Mouse (Mus musculus) thymus, adult 2 months (tissue): Measurements from ENCODE around the gene Omg. TPM values are rescaled to one million over a fixed set of nuclear protein-coding genes. Genes with fewer than 3 reads are reported as not detected.

Source experiments
- DNase-seq: peaks from one replicate; pipeline ENCODE4 v3.0.0; 2021
- H3K27ac ChIP-seq: fragments of 200-500 bp; 2 replicates; pipeline ENCODE4 v1.5.1; 2012; ENCODE audit warnings: low read length, control low read depth; ENCODE audit not compliant: control insufficient read depth, insufficient read depth
- H3K27me3 ChIP-seq: fragments of 200-500 bp; 2 replicates; pipeline ENCODE4 v1.6.1; 2012; ENCODE audit warnings: mild to moderate bottlenecking, low read length, moderate library complexity, mixed read lengths; ENCODE audit not compliant: control insufficient read depth, insufficient read depth
- H3K36me3 ChIP-seq: fragments of 200-500 bp; 2 replicates; pipeline ENCODE4 v1.6.1; 2012; ENCODE audit warnings: mild to moderate bottlenecking, low read length, moderate library complexity; ENCODE audit not compliant: control insufficient read depth, insufficient read depth
- H3K4me1 ChIP-seq: fragments of 200-500 bp; replicated peaks from 2 replicates; pipeline ENCODE4 v1.6.1; 2012; ENCODE audit warnings: low read length; ENCODE audit not compliant: control insufficient read depth, insufficient read depth
- H3K4me3 ChIP-seq: fragments of 200-500 bp; 2 replicates; pipeline ENCODE4 v1.5.1; 2012; ENCODE audit warnings: mild to moderate bottlenecking, low read length, control low read depth, moderate library complexity; ENCODE audit not compliant: control insufficient read depth, insufficient read depth
- CTCF ChIP-seq: fragments of 200-500 bp; IDR thresholded peaks from 2 replicates; pipeline ENCODE4 v1.5.1; 2012; ENCODE audit warnings: mild to moderate bottlenecking, control low read depth, low read length, moderate library complexity, borderline replicate concordance; ENCODE audit not compliant: control insufficient read depth, poor library complexity, insufficient read depth; ENCODE audit errors: extremely low read depth
- POLR2A ChIP-seq: fragments of 200-500 bp; IDR thresholded peaks from 2 replicates; pipeline ENCODE4 v1.6.1; 2012; ENCODE audit warnings: mild to moderate bottlenecking, low read length, control low read depth, moderate library complexity; ENCODE audit not compliant: control insufficient read depth, poor library complexity, insufficient read depth; ENCODE audit errors: extremely low read depth
- WGBS: fragments of 180-500 bp; shearing (Covaris S2); methylation state at CpG from one replicate; pipeline ENCODE4 v1.1.7; 2018; 5-methylcytosine and 5-hydroxymethylcytosine counted together
- polyA plus RNA-seq: library from polyadenylated mRNA; depleted of rRNA; stranded (reverse); fragments of >200 nt; gene quantifications from 2 replicates; pipeline ENCODE4 v1.2.3, GENCODE M21; 2012

Omg gene
- polyA plus RNA-seq, 1 experiment, result 0.23 TPM

DNA sequence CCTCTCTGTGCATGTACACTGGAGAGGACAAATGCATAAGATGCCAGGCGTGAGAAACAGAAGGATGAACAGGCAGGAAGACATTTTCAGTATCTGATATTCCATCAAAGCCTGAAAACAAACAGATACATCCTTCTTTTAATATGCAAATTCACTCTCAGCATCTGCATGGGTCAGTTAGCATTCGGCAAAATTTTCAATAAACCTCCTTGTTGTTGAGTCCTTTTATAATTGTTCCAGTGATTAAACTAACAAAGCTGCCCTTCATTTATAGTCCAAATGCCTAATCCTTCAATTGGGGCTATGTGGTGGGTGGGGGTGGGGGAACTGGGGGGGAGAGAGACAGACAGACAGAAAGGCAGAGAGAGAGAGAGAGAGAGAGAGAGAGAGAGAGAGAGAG, 967 bp downstream of the Omg start:
- H3K27ac ChIP-seq, result no peak overlapping the region
- H3K27me3 ChIP-seq, result no peaks in the 10 kb centered on the region
- H3K4me3 ChIP-seq, result no peak overlapping the region
- 92% methylated on average over 2 of the region's 2 CpGs for WGBS
- no peaks in the 10 kb centered on the region for H3K36me3 ChIP-seq
- H3K4me1 ChIP-seq, result no peaks in the 10 kb centered on the region
- TF ChIP-seq CTCF (no peak), POLR2A (no peak)
- no peak for DNase-seq

DNA sequence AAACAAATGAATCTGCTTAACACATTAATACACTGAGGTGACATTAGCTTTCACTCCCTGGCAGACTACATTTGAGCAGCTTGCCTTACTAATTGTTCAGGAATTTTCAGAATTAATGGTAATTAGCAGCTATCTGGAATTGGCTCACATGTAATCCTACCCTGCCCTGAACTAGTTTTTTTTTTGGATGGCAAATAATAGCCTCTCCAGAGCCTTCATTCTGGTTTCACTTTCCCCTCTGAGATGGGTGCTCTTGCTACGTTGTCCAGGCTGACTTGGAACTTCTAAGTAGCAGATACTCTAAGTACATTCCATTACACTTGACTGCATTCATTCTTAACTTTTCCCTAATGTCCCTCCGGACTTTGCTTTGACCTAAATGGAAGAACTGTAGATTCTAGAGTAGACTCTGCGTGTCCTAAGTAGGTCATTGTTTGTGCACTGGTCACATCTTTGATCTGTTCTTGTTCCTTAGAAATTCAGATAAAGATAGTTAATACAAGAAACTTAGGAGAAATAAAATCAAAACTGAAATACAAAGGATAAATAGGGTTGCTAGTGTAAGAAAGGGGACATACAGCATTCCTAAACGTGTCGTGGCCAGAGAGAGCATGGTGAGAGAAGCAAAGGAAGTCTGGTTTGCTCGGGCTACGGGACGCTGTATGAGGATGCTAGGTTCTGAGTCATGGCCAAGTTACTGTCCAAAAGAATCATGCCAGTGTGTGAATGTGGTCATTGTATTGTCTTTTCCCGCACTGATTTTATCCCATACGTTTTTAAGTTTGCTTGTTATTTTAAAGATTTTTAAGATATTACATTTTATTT, 8.7 kb downstream of the Omg start:
- DNase-seq, result no peak
- Histone ChIP-seq H3K4me1 (no peaks in the 10 kb centered on the region), H3K27ac (no peak overlapping the region), H3K27me3 (no peaks in the 10 kb centered on the region), H3K36me3 (no peaks in the 10 kb centered on the region), H3K4me3 (no peak overlapping the region)
- TF ChIP-seq POLR2A, result no peak
- WGBS, result 74% methylated on average over 10 of the region's 10 CpGs

DNA sequence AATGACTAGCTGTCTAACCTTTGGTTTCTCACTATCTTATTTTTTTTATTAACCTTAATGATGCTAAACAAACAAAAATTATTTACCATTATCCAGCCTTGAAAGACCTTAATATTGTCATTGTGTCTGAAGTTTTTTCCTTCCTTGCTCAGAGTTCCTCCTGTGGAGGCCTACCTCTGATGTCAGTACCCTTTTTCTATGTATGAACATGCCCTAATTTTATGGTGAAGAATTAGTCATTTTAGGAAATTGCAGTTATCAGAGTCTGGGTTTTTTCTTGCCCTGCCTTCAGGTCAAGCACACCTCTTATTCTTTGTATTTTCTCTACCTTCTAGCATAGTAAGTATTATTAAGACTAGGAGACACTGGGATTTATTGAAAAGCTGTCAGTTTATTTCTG, 19.2 kb downstream of the Omg start:
- no peak for TF ChIP-seq POLR2A
- no peak for TF ChIP-seq CTCF
- no peaks in the 10 kb centered on the region for H3K27me3 ChIP-seq
- H3K27ac ChIP-seq, result no peak overlapping the region
- no peak overlapping the region for H3K4me3 ChIP-seq
- no peak for DNase-seq
- H3K36me3 ChIP-seq, result peaks cover 4% of the 10 kb centered on the region; the same call in 1 of the 2 replicates
- H3K4me1 ChIP-seq, result 0 out of 2 replicates have a peak, but pooled peaks cover 2% of the 10 kb centered on the region

DNA sequence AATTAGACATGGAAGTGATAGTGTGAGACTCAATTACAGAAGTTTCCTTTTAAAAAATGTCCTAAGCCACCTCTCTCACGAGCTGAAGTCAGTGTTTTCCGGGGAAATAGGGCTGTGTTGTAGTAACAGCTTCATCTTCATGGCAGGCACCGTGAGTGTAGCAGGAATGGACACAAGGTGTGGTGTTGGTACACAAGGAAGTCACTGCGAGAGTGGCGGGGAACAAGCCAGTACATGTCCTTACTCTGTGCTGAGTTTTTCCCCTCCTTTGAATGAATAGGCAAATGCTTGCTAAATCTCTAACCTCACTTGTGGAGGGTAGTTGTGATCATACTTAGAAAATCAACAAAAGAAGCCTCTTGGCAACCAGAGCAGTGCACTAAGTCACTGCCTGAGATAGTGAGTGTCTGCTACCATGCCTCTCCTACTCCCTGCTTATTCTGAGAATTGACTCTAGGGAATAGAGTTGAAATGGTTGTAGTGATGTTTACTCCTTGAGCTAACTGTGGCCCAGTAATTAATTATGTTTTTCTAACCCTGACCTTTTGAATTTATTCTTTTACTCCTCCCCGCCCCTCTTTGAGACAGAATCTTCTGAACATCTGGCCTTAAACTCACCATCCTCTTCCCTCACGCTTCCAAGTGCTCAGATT, 19.9 kb downstream of the Omg start:
- H3K4me3 ChIP-seq, result no peak overlapping the region
- H3K4me1 ChIP-seq, result 0 out of 2 replicates have a peak, but pooled peaks cover 2% of the 10 kb centered on the region
- H3K36me3 ChIP-seq, result peaks cover 4% of the 10 kb centered on the region; the same call in 1 of the 2 replicates
- H3K27ac ChIP-seq, result no peak overlapping the region
- DNase-seq, result no peak
- 94% methylated on average over 7 of the region's 7 CpGs for WGBS
- TF ChIP-seq CTCF (no peak), POLR2A (no peak)
- H3K27me3 ChIP-seq, result no peaks in the 10 kb centered on the region

DNA sequence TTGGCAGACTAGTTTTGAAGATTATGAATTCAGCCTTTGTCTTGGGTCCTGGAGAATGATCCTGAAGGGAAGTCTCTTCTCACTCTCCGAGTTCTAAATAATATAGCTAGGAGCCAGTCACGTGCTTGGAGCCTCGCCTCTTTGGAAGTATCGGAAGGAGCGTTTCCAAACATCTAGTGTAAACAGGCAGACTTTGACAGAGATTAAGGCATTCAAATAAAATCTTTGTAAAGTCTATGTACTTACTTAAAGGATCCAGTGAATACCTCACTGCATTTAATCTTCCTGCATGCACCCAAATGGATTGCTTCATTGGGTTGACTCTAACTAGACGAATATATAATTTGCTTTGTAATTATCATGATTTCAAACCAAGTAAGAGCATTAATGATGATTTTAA, 20.5 kb downstream of the Omg start:
- no peak for TF ChIP-seq CTCF
- TF ChIP-seq POLR2A, result no peak
- Histone ChIP-seq H3K27ac (no peak overlapping the region), H3K4me1 (0 out of 2 replicates have a peak, but pooled peaks cover 2% of the 10 kb centered on the region), H3K36me3 (peaks cover 4% of the 10 kb centered on the region; the same call in 1 of the 2 replicates), H3K27me3 (no peaks in the 10 kb centered on the region), H3K4me3 (no peak overlapping the region)
- 98% methylated on average over 6 of the region's 6 CpGs for WGBS
- DNase-seq, result no peak

DNA sequence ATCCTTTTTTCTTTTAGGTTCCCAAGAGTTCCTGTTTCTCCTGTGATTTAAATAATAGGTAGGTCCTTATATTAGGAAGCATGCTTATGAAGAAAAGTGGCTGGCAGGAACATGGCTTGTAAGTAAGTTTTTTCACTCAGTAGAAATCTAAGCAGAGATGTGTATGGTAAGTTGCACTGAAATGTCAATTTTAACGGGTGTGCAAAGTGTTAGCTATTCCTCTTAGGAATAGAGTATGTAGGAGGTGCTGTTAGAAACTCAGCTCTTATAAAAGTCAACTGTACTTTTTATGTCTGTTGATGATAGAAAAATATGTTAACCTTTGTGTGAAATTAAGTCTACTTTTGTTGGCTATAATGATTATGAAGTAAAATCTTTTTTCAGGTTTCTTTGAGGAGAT, 35.8 kb downstream of the Omg start:
- no peak overlapping the region for H3K4me3 ChIP-seq
- TF ChIP-seq CTCF, result no peak
- TF ChIP-seq POLR2A, result no peak
- no peaks in the 10 kb centered on the region for H3K4me1 ChIP-seq
- H3K36me3 ChIP-seq, result no peaks in the 10 kb centered on the region
- no peak for DNase-seq
- 89% methylated on average over 1 of the region's 1 CpGs for WGBS
- H3K27ac ChIP-seq, result no peak overlapping the region
- no peaks in the 10 kb centered on the region for H3K27me3 ChIP-seq
